Mouse (Mus musculus): Measurements from ENCODE around the gene Stn1. TPM values are rescaled to one million over a fixed set of nuclear protein-coding genes. Genes with fewer than 3 reads are reported as not detected.
A peak's percentile ranks its signal among the peaks of the same experiment; 100 is the strongest.

Stn1 gene
- polyA plus RNA-seq, 1 experiment: 2.4 TPM

DNA sequence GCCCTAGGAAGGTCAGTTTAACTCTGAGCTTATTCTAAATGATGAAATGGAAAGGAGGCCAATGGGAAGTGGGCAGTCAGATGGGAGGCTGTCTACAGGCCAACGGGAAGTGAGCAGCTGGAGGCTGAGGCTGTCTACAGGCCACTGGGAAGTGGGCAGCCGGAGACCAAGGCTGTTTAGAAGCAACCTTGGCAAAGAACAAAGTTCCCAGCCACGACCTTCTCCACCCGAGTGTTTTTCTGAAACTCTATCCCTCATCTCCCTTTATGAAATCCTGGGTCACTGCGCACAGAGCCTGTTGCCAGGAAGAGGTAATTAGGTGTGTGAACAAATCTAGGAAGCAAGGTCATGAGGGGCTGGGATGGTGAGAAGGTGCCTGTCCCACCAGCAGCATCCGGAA lies 25.3 kb downstream of the Stn1 start:
- Histone ChIP-seq H3K36me3 (replicated peaks; ENCODE audit: low read length) (peaks cover 47% of the 10 kb centered on the region), H3K4me1 (peaks cover 92% of the 10 kb centered on the region)
- TF ChIP-seq FLI1 (IDR thresholded peaks at IDR 0.05; ENCODE audit: low read length) (no peak), GATA1 (IDR thresholded peaks at IDR 0.05; ENCODE audit: borderline replicate concordance, low read length) (no peak)

DNA sequence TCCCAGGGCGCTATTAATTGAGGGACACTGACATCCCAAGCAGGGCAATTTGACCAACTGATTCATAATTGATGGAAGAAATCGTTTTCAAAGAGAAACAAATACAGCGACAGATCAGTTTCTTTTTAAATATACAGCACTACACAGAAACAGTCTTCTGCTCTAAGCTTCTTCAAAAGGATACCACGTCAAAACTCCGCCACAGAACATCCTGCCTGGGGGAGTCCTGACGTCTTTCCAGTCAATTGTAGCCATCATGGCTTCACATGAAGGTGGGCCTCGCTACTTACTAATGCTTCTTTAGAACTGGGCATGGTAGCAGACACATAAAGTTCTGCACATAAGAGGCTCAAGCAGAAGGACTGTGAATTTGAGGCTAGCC lies 26.0 kb downstream of the Stn1 start:
- no peaks in the 10 kb centered on the region for H3K27me3 ChIP-seq (replicated peaks)
- no peak for TF ChIP-seq GATA1 (IDR thresholded peaks at IDR 0.05; ENCODE audit: borderline replicate concordance, low read length)
- no peak for TF ChIP-seq FLI1 (IDR thresholded peaks at IDR 0.05; ENCODE audit: low read length)
- H3K4me1 ChIP-seq: peaks cover 94% of the 10 kb centered on the region
- peak overlapping the region; percentile 89 for H3K4me3 ChIP-seq (replicated peaks)
- peaks cover 42% of the 10 kb centered on the region for H3K36me3 ChIP-seq (replicated peaks; ENCODE audit: low read length)
- no peaks in the 10 kb centered on the region for H3K9me3 ChIP-seq

More for the DNA sequence above, 25.3 kb downstream of the Stn1 start:
- Histone ChIP-seq H3K4me3 (replicated peaks) (peak overlapping the region; percentile 74), H3K27me3 (replicated peaks) (no peaks in the 10 kb centered on the region), H3K9me3 (no peaks in the 10 kb centered on the region)

DNA sequence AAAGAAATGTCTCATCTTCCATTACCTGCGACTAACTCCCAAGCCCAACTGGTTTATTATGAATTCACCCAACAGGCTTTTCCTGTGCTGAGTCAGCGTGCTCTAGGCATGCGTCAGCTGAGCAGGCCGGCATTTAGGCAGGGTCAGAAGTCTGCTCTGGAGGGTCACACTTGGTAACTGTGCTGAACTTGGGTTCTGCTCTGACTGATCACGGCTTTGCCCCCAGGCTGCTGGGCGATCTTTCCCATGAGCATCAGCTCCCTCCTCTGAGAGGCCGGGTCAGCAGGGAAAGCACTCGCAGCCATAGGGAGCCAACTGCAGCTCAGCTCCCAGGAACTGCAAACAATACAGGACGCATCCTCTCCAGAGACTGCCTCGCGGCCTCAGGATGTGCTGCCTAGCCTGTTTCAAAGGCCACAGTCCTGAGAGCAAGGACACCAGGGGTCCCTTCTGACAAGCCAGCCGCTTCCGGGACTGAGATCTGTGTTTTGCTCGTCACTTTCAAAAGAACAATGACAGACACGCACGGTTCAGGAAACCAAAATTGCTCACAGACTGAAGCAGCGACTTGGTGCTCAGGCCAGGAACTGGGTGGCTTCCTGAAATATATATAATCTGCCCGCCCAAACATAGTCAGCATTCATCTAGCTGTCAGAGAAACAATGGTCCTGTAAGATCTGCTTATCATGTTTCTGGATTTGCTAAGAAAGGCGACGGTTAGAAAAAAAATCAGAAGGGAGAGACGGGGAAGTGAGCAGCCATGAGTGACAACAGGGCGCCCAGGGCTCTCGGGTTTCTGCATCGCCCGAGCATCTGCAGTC lies 26.6 kb downstream of the Stn1 start:
- no peaks in the 10 kb centered on the region for H3K27me3 ChIP-seq (replicated peaks)
- H3K4me1 ChIP-seq: peaks cover 88% of the 10 kb centered on the region
- H3K4me3 ChIP-seq (replicated peaks): peak overlapping the region; percentile 89
- H3K9me3 ChIP-seq: no peaks in the 10 kb centered on the region
- H3K36me3 ChIP-seq (replicated peaks; ENCODE audit: low read length): peaks cover 39% of the 10 kb centered on the region
- TF ChIP-seq GATA1 (IDR thresholded peaks at IDR 0.05; ENCODE audit: borderline replicate concordance, low read length): no peak
- no peak for TF ChIP-seq FLI1 (IDR thresholded peaks at IDR 0.05; ENCODE audit: low read length)

DNA sequence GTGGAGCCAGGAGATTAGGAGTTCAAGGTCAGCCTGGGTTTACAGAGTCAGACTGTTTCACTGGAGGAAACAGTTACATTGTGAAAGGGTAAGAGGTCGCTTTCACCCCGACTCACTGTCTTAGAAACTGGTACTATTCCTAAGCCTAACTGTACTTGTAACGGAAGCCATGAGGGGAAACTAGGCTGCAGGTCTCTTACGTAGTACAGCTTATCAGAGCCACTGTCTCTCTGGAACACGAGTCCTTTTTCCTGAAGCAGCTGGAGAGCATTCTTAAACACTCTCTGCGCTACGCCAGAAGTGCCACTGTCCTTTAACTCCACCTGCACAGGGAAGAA lies 27.2 kb downstream of the Stn1 start:
- Histone ChIP-seq H3K4me3 (replicated peaks) (peak overlapping the region; percentile 89), H3K27me3 (replicated peaks) (no peaks in the 10 kb centered on the region), H3K9me3 (no peaks in the 10 kb centered on the region), H3K4me1 (peaks cover 82% of the 10 kb centered on the region), H3K36me3 (replicated peaks; ENCODE audit: low read length) (peaks cover 37% of the 10 kb centered on the region)
- no peak for TF ChIP-seq GATA1 (IDR thresholded peaks at IDR 0.05; ENCODE audit: borderline replicate concordance, low read length)
- TF ChIP-seq FLI1 (IDR thresholded peaks at IDR 0.05; ENCODE audit: low read length): no peak

DNA sequence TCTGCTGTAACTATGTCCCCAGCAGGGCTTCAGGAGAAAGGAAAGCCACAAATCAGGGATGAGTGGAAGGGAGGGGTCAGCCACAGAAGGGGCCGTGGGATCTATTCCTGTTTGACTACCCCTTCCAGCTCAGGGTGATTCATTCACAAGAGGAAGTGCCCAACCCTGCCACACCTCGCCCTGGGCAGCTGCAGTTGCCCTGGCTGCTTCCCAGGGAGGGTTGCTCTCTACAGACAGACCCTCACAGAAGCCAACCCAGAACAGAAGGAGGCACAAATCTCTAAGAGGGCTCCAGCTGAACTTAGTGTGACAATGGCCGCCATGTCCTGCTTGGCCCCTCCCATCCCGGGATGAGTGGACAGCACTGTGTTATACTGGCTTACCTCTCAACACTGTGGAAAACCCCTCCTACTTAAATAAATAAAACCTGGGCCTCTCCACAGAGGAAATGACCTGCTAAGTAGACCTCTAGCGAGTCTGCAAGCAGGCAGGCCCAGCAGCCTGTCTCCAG lies 28.5 kb downstream of the Stn1 start:
- peaks cover 71% of the 10 kb centered on the region for H3K4me1 ChIP-seq
- peaks cover 24% of the 10 kb centered on the region for H3K36me3 ChIP-seq (replicated peaks; ENCODE audit: low read length)
- no peaks in the 10 kb centered on the region for H3K27me3 ChIP-seq (replicated peaks)
- TF ChIP-seq GATA1 (IDR thresholded peaks at IDR 0.05; ENCODE audit: borderline replicate concordance, low read length) (no peak), FLI1 (IDR thresholded peaks at IDR 0.05; ENCODE audit: low read length) (no peak)
- peak overlapping the region; percentile 51 for H3K4me3 ChIP-seq (replicated peaks)
- no peaks in the 10 kb centered on the region for H3K9me3 ChIP-seq

DNA sequence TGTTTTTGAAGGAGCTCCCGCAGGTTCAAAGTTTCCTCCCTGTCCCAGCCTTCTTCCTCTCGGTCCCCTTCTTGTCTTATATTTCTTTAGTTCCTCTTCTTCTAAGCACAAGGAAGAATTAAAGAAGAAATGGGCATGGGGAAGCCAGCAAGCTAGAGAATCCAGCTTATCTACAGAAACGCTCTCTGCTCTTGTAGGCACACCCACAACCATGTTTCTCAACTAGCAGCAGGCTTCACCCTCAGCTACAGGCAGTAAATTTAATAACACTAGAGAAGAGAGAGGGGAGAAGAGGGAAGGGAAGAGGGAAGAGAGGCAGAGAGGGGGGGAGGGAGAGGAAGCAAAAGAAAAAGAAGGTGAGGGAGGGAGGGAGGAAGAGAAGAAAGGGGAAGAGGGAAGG lies 29.1 kb downstream of the Stn1 start:
- Histone ChIP-seq H3K4me3 (replicated peaks) (peak overlapping the region; percentile 86), H3K9me3 (no peaks in the 10 kb centered on the region), H3K36me3 (replicated peaks; ENCODE audit: low read length) (peaks cover 20% of the 10 kb centered on the region), H3K27me3 (replicated peaks) (no peaks in the 10 kb centered on the region), H3K4me1 (peaks cover 67% of the 10 kb centered on the region)
- TF ChIP-seq FLI1 (IDR thresholded peaks at IDR 0.05; ENCODE audit: low read length) (no peak), GATA1 (IDR thresholded peaks at IDR 0.05; ENCODE audit: borderline replicate concordance, low read length) (no peak)

DNA sequence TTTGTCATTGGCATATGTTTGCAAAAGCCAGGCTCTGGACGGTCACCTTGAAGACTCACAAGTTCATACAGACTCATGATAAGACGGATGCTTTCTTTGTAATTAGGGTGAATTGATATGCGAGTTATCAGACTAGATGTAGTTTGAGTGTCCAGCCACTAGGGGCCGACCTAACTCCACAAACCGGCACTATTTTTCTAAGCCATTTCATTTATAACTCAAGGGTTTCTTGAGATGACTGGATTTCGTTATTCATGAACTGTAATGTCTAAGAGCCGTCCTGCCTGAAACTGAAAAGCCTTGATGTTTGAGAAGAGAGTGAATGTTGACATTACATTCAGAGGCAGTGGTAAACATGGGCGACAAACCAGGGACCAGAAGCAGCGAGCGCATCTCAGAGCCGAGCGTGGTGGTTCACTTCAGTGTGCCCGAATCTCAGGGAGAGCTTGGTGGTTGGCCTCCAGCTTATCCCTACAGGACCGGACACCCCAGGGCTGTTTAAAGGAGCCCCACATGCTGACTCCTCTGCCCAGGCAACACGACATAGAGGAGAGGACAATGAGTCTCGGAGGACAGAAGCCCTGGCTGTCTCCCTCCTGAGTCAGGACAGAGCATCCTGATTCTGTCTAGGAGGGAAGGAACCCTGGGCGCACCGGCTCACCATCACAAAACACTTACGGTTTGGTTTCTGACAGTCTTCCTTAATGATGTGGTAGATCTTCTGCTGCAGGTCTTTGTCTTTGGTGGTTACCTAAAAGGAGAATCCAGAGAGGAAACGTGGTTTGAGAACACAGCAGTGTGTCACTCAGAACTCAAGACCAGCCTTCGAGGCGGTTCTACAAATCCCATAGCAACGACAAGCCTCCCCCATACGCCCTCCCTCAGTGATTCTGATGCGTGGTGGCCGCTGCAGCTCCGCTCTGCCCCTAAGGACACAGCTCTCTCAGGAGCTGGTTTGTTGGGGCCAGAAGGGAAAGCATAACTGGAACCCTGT lies 29.9 kb downstream of the Stn1 start:
- Histone ChIP-seq H3K36me3 (replicated peaks; ENCODE audit: low read length) (peaks cover 16% of the 10 kb centered on the region), H3K9me3 (no peaks in the 10 kb centered on the region), H3K27me3 (replicated peaks) (no peaks in the 10 kb centered on the region), H3K4me3 (replicated peaks) (peak overlapping the region; percentile 86), H3K4me1 (peaks cover 60% of the 10 kb centered on the region)
- TF ChIP-seq FLI1 (IDR thresholded peaks at IDR 0.05; ENCODE audit: low read length) (no peak), GATA1 (IDR thresholded peaks at IDR 0.05; ENCODE audit: borderline replicate concordance, low read length) (no peak)

DNA sequence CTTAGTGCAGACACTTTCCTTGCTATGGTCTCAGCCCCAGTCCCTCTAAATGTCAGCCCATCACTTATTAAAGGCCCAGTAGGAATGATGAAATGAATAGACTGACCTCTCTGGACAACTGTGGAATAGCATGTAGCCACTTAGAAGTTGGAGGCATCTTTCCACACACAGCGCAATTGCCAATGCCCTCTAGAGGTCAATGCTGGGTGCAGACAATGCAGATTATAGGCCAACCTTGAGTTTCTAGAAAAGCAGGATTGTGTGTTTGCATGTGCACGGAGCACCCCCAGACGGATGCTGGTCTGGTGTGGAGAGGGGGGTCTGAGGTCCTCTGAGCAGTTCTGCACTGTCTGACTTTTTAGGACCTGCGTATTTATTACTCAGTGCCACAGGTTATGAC lies 33.7 kb downstream of the Stn1 start:
- Histone ChIP-seq H3K4me3 (replicated peaks) (no peak overlapping the region), H3K4me1 (peaks cover 22% of the 10 kb centered on the region), H3K36me3 (replicated peaks; ENCODE audit: low read length) (peaks cover 10% of the 10 kb centered on the region), H3K27me3 (replicated peaks) (peaks cover 17% of the 10 kb centered on the region), H3K9me3 (no peaks in the 10 kb centered on the region)
- TF ChIP-seq GATA1 (IDR thresholded peaks at IDR 0.05; ENCODE audit: borderline replicate concordance, low read length): no peak

DNA sequence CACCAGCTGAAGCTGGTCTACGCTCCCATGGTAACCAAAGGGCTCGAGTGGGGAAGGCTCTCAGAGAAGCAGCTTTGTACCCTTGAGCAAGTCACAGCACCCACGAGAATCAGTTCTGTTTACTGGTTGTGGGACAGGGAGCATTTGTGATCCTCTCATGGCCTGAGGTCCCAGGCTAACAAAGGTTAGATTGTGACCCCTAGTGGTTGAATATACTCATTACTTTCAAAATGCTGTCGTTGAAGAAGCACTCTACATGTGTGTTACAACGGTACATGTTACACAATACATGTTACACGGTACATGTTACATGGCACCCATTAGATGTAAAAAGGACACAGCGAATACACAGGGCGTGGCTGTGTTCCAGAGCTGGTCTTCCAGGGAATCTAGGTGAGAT lies 34.7 kb downstream of the Stn1 start:
- H3K4me1 ChIP-seq: peaks cover 11% of the 10 kb centered on the region
- peaks cover 9% of the 10 kb centered on the region for H3K36me3 ChIP-seq (replicated peaks; ENCODE audit: low read length)
- no peaks in the 10 kb centered on the region for H3K9me3 ChIP-seq
- H3K4me3 ChIP-seq (replicated peaks): no peak overlapping the region
- TF ChIP-seq FLI1 (IDR thresholded peaks at IDR 0.05; ENCODE audit: low read length) (no peak), GATA1 (IDR thresholded peaks at IDR 0.05; ENCODE audit: borderline replicate concordance, low read length) (no peak)
- H3K27me3 ChIP-seq (replicated peaks): peaks cover 20% of the 10 kb centered on the region
